Mouse (Mus musculus) heart, adult 2 months (tissue): ENCODE data around the gene Rpl9-ps6.

Experiments used
- CTCF ChIP-seq: fragments of 200-600 bp; IDR thresholded peaks from 2 replicates; pipeline ENCODE4 v1.8.1; 2022; ENCODE audit warnings: antibody characterized with exemption, mild to moderate bottlenecking, moderate library complexity
- EP300 ChIP-seq: fragments of 200-500 bp; IDR thresholded peaks from 2 replicates; pipeline ENCODE4 v1.6.1; 2011; ENCODE audit warnings: low read depth, low read length, control low read depth; ENCODE audit not compliant: insufficient read depth

GRCm38 (mm10) chr19:32495034-32495433, 28.7 kb upstream of the Rpl9-ps6 start:
- TF ChIP-seq EP300: no peak
- TF ChIP-seq CTCF: no peak
